In genomic region chr11:60211152-60211551, GRCm38 (mm10) we compare ENCODE assay signal across 9 mouse cellular contexts. TPM values are rescaled to one million over a fixed set of nuclear protein-coding genes. Genes with fewer than 3 reads are reported as not detected.
DNase-seq lines count a peak whose midpoint lies in the region; ATAC-seq and TF ChIP-seq lines count a peak whose summit lies in the region.
"Had no signal": no experiment of that assay in that cellular context is flagged by ENCODE, and none has a peak within 500 bp of the region (broad histone marks: within the 10 kb centered on the region; RNA-seq: fewer than 3 reads in every experiment).

No protein-coding gene starts in this region.

- no peak for TF ChIP-seq CTCF in lung, embryonic 14.5 days (IDR thresholded peaks at IDR 0.05; ENCODE audit: low read depth)

- no peak overlapping the region for H3K4me3 ChIP-seq in lung, embryonic 14.5 days (ENCODE audit: low read depth, low read length)
- 0 out of 2 replicates have a peak overlapping the region, but pooled peaks have one; percentile 44 for H3K4me3 ChIP-seq in forebrain, embryonic 13.5 days
- H3K4me3 ChIP-seq in limb, embryonic 10.5 days, result peak overlapping the region; percentile 51; the same call in 1 of the 2 replicates

- no peaks in the 10 kb centered on the region for H3K9me3 ChIP-seq in lung, embryonic 14.5 days (ENCODE audit: low read depth, low read length)
- H3K9me3 ChIP-seq in forebrain, embryonic 13.5 days (replicated peaks), result no peaks in the 10 kb centered on the region
- no peaks in the 10 kb centered on the region for H3K9me3 ChIP-seq in limb, embryonic 10.5 days (replicated peaks)

- peaks cover 18% of the 10 kb centered on the region for H3K36me3 ChIP-seq in lung, embryonic 14.5 days (ENCODE audit: insufficient read depth)
- H3K36me3 ChIP-seq in forebrain, embryonic 13.5 days (ENCODE audit: poor library complexity, severe bottlenecking), result peaks cover 13% of the 10 kb centered on the region
- peaks cover 22% of the 10 kb centered on the region for H3K36me3 ChIP-seq in limb, embryonic 10.5 days

- WGBS in lung, embryonic 14.5 days, result 58% methylated on average over 3 of the region's 3 CpGs
- WGBS in forebrain, embryonic 13.5 days, result 62% methylated on average over 3 of the region's 3 CpGs
- 71% methylated on average over 3 of the region's 3 CpGs for WGBS in limb, embryonic 10.5 days

- peaks cover 35% of the 10 kb centered on the region for H3K4me1 ChIP-seq in lung, embryonic 14.5 days (ENCODE audit: insufficient read depth)
- H3K4me1 ChIP-seq in forebrain, embryonic 13.5 days, result peaks cover 70% of the 10 kb centered on the region
- H3K4me1 ChIP-seq in limb, embryonic 10.5 days, result peaks cover 83% of the 10 kb centered on the region

- H3K27ac ChIP-seq in lung, embryonic 14.5 days (ENCODE audit: low read depth), result peak overlapping the region; percentile 81
- H3K27ac ChIP-seq in forebrain, embryonic 13.5 days, result peak overlapping the region; percentile 94
- peak overlapping the region; percentile 91 for H3K27ac ChIP-seq in limb, embryonic 10.5 days

- H3K4me2 ChIP-seq in lung, embryonic 14.5 days, result peak overlapping the region; percentile 69
- peak overlapping the region; percentile 68 for H3K4me2 ChIP-seq in forebrain, embryonic 13.5 days

- H3K27me3 ChIP-seq in lung, embryonic 14.5 days (ENCODE audit: insufficient read depth, low read length), result no peaks in the 10 kb centered on the region
- H3K27me3 ChIP-seq in forebrain, embryonic 13.5 days, result no peaks in the 10 kb centered on the region
- H3K27me3 ChIP-seq in limb, embryonic 10.5 days (ENCODE audit: low read depth, poor library complexity, severe bottlenecking), result no peaks in the 10 kb centered on the region

- ATAC-seq in lung, embryonic 14.5 days (ENCODE audit: insufficient read depth), result no peak
- ATAC-seq in forebrain, embryonic 13.5 days, result no peak

- no peak overlapping the region for H3K9ac ChIP-seq in lung, embryonic 14.5 days
- no peak overlapping the region for H3K9ac ChIP-seq in forebrain, embryonic 13.5 days

- no peak for DNase-seq in lung, embryonic 14.5 days
- DNase-seq in lung, postnatal 36 days, result no peak
- no peak for DNase-seq in limb, embryonic 10.5 days (ENCODE audit: low spot score)
- peak; percentile 47 for DNase-seq in naive thymus-derived CD4-positive, alpha-beta T cell, adult 2 months (ENCODE audit: low read depth)
- no peak for DNase-seq in thymus, postnatal 36 days
- no peak for DNase-seq in testis, postnatal 14 days (ENCODE audit: low spot score)
- DNase-seq in B cell, adult 2 months, result no peak
- DNase-seq: retina, postnatal 1 day had no signal

RNA-seq across cellular contexts. Expression of gene Srebf1, which starts 11.2 kb away (rescaled TPM):
- 73.9 and 77.2 TPM in 2 replicates for polyA plus RNA-seq in lung, embryonic 14.5 days (2014; fragmentation: Nextera tagmentation; extraction: Ambion mirVana)
- 52.1 and 56.7 TPM in 2 replicates for polyA plus RNA-seq in forebrain, embryonic 13.5 days (2015; fragmentation: Nextera tagmentation; extraction: Ambion mirVana)
- 56.2 and 56.6 TPM in 2 replicates for polyA plus RNA-seq in limb, embryonic 10.5 days (2016; fragmentation: Nextera tagmentation; extraction: Ambion mirVana)
